Comparison of ENCODE assay signal across 23 mouse cellular contexts in genomic region chr5:96620618-96621017, GRCm38 (mm10).
DNase-seq lines count a peak whose midpoint lies in the region; ATAC-seq and TF ChIP-seq lines count a peak whose summit lies in the region.
"Had no signal": no experiment of that assay in that cellular context is flagged by ENCODE, and none has a peak within 500 bp of the region (broad histone marks: within the 10 kb centered on the region; RNA-seq: fewer than 3 reads in every experiment).

No protein-coding gene starts in this region.

- no peaks in the 10 kb centered on the region for H3K36me3 ChIP-seq in midbrain, embryonic 11.5 days (ENCODE audit: control insufficient read depth, insufficient read depth, low read length)
- H3K36me3 ChIP-seq: embryonic facial prominence, embryonic 15.5 days; forebrain, embryonic 12.5 days; forebrain, embryonic 15.5 days had no signal

- H3K9me3 ChIP-seq in midbrain, embryonic 11.5 days (ENCODE audit: control insufficient read depth, low read length) = no peaks in the 10 kb centered on the region
- H3K9me3 ChIP-seq: embryonic facial prominence, embryonic 12.5 days; embryonic facial prominence, embryonic 15.5 days; forebrain, embryonic 12.5 days; forebrain, embryonic 15.5 days; heart, embryonic 12.5 days had no signal

- peak; percentile 45 for DNase-seq in heart, adult 11 months
- DNase-seq in heart, adult 8-10 months (ENCODE audit: low spot score) = no peak
- peak; percentile 8 for DNase-seq in Muller cell, postnatal 12 days (ENCODE audit: inconsistent ontology term)
- DNase-seq in fibroblast of lung, adult 2 months (ENCODE audit: low read depth) = peak; percentile 2
- DNase-seq in cerebellum, adult 2 months = no peak
- DNase-seq in right cerebral cortex, postnatal 25 days = no peak
- DNase-seq in midbrain, embryonic 11.5 days (ENCODE audit: low spot score, missing footprints) = no peak
- DNase-seq: cerebellum, adult 11 months; cerebellum, adult 8-10 months; gastrocnemius, postnatal 25 days; heart, adult 2 months; heart, postnatal 14 days had no signal

- no peaks in the 10 kb centered on the region for H3K4me1 ChIP-seq in cerebellum, adult 2 months (ENCODE audit: control insufficient read depth, insufficient read depth, low read length)
- no peaks in the 10 kb centered on the region for H3K4me1 ChIP-seq in midbrain, embryonic 11.5 days (ENCODE audit: control insufficient read depth, insufficient read depth, low read length)
- H3K4me1 ChIP-seq: forebrain, embryonic 12.5 days had no signal

- no peak overlapping the region for H3K27ac ChIP-seq in cerebellum, adult 2 months (ENCODE audit: insufficient read depth, low read length)
- H3K27ac ChIP-seq in midbrain, embryonic 11.5 days (ENCODE audit: low read depth, low read length) = no peak overlapping the region
- H3K27ac ChIP-seq: embryonic facial prominence, embryonic 12.5 days; embryonic facial prominence, embryonic 15.5 days; forebrain, embryonic 12.5 days; forebrain, embryonic 15.5 days; heart, adult 2 months; hindbrain, embryonic 14.5 days; hindbrain, postnatal 0 days had no signal

- H3K4me2 ChIP-seq in midbrain, embryonic 11.5 days = no peak overlapping the region
- H3K4me2 ChIP-seq: embryonic facial prominence, embryonic 12.5 days; embryonic facial prominence, embryonic 15.5 days; forebrain, embryonic 12.5 days; forebrain, embryonic 15.5 days; heart, embryonic 12.5 days; hindbrain, embryonic 14.5 days had no signal

- no peak overlapping the region for H3K4me3 ChIP-seq in cerebellum, adult 2 months (replicated peaks; ENCODE audit: insufficient read depth, low read depth, low read length)
- no peak overlapping the region for H3K4me3 ChIP-seq in midbrain, embryonic 11.5 days (ENCODE audit: low read depth, low read length)
- H3K4me3 ChIP-seq: embryonic facial prominence, embryonic 12.5 days; embryonic facial prominence, embryonic 15.5 days; forebrain, embryonic 12.5 days; forebrain, embryonic 15.5 days; heart, adult 2 months; heart, embryonic 12.5 days had no signal

- TF ChIP-seq CTCF in cerebellum, adult 2 months (IDR thresholded peaks at IDR 0.05; ENCODE audit: borderline replicate concordance, insufficient read depth, low read depth, low read length) = no peak

- H3K27me3 ChIP-seq in cerebellum, adult 2 months (ENCODE audit: control insufficient read depth, insufficient read depth, low read length) = no peaks in the 10 kb centered on the region
- H3K27me3 ChIP-seq in midbrain, embryonic 11.5 days (ENCODE audit: control insufficient read depth, insufficient read depth, low read length) = no peaks in the 10 kb centered on the region
- H3K27me3 ChIP-seq: embryonic facial prominence, embryonic 12.5 days; embryonic facial prominence, embryonic 15.5 days; forebrain, embryonic 12.5 days; forebrain, embryonic 15.5 days; heart, embryonic 12.5 days; Patski had no signal

- no peak overlapping the region for H3K9ac ChIP-seq in midbrain, embryonic 11.5 days (ENCODE audit: low read length)
- H3K9ac ChIP-seq: embryonic facial prominence, embryonic 12.5 days; embryonic facial prominence, embryonic 15.5 days; forebrain, embryonic 12.5 days; forebrain, embryonic 15.5 days; heart, embryonic 12.5 days; hindbrain, embryonic 14.5 days had no signal

- WGBS in cerebellum, adult 2 months = 91% methylated on average over 5 of the region's 5 CpGs
- WGBS in midbrain, embryonic 11.5 days = 92% methylated on average over 5 of the region's 5 CpGs

- no peak for TF ChIP-seq POLR2A in cerebellum, adult 2 months (IDR thresholded peaks at IDR 0.05; ENCODE audit: borderline replicate concordance, insufficient read depth, low read length)

- no peak for ATAC-seq in midbrain, embryonic 11.5 days (ENCODE audit: low FRiP score)
- ATAC-seq: CD4-positive, CD25-positive, alpha-beta regulatory T cell, adult 4 months; forebrain, embryonic 15.5 days; hindbrain, postnatal 0 days; inflammation-experienced regulatory T-cells, adult 6 months; intestine, embryonic 16.5 days had no signal

Comparison
In these comparisons a context has a peak if more than half of its experiments do, and no peak if none do; other contexts are left out.
1. DNase-seq: peak in heart, adult 11 months (single experiment), Muller cell, postnatal 12 days (single experiment) and fibroblast of lung, adult 2 months (single experiment); none in heart, adult 8-10 months (single experiment), cerebellum, adult 2 months (0 of 2), right cerebral cortex, postnatal 25 days (single experiment) and midbrain, embryonic 11.5 days (single experiment).